Mouse (Mus musculus): ENCODE data around the gene Ptpre. TPM values are rescaled to one million over a fixed set of nuclear protein-coding genes. Genes with fewer than 3 reads are reported as not detected.

The Ptpre gene
- polyA plus RNA-seq, 1 experiment from 2014 or later = 3.1 TPM

DNA sequence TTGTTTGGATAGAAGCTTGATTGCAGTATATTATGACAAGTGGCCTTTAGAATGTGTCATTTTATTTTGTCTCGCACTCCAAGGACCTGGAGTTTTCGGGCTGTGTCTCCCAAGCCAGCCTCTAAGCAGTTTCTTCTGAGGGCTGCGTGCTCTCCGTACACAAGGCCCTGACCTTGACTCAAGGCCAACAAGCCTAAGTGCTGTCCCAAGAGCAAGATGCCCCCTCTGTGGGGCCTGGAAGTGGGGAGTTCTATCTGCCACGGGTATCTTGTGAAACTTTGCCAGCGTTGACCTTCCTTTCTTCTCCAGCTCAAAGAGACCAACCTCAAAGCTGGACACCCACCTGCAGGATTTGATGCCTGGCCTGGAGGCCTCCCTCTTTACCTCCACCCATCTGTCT, 7.0 kb downstream of the Ptpre start:
- Histone ChIP-seq H3K4me3 (replicated peaks; ENCODE audit: low read length) (no peak overlapping the region), H3K4me1 (ENCODE audit: control insufficient read depth, insufficient read depth, low read length) (no peaks in the 10 kb centered on the region), H3K36me3 (ENCODE audit: control insufficient read depth, insufficient read depth, low read length) (no peaks in the 10 kb centered on the region), H3K4me2 (ENCODE audit: low read depth, low read length) (no peak overlapping the region), H3K9me3 (replicated peaks; ENCODE audit: control insufficient read depth, low read length) (no peaks in the 10 kb centered on the region), H3K9ac (ENCODE audit: low read length) (no peak overlapping the region), H3K27ac (ENCODE audit: low read length) (no peak overlapping the region), H3K27me3 (ENCODE audit: control insufficient read depth, insufficient read depth, low read length) (no peaks in the 10 kb centered on the region)
- WGBS = 89% methylated on average over 6 of the region's 6 CpGs
- ATAC-seq (ENCODE audit: insufficient read depth, low FRiP score) = no peak

DNA sequence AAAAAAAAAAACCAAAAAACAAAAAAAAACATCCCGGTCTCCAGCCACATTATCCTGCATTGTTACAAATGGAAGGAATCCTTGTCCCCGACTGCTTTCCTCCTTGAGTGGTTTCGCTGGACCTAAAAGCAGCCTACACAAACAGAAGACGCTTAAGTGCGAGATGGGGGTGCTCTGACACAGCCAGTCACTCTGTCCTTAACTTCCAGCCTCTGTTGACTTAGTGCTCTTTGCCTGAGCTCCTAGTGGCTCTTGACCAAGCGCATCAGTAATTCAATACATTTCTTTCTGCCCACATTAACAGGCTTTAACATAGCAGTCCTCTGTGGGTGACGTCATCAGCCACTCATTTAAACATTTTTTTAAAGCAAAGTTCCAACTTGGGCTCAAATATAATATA, 8.7 kb downstream of the Ptpre start:
- no peak overlapping the region for H3K4me2 ChIP-seq (ENCODE audit: low read depth, low read length)
- no peak overlapping the region for H3K27ac ChIP-seq (ENCODE audit: low read length)
- no peak for ATAC-seq (ENCODE audit: insufficient read depth, low FRiP score)
- WGBS = 54% methylated on average over 7 of the region's 7 CpGs
- no peaks in the 10 kb centered on the region for H3K4me1 ChIP-seq (ENCODE audit: control insufficient read depth, insufficient read depth, low read length)
- H3K27me3 ChIP-seq (ENCODE audit: control insufficient read depth, insufficient read depth, low read length) = no peaks in the 10 kb centered on the region
- H3K36me3 ChIP-seq (ENCODE audit: control insufficient read depth, insufficient read depth, low read length) = no peaks in the 10 kb centered on the region
- no peaks in the 10 kb centered on the region for H3K9me3 ChIP-seq (replicated peaks; ENCODE audit: control insufficient read depth, low read length)
- H3K4me3 ChIP-seq (replicated peaks; ENCODE audit: low read length) = no peak overlapping the region
- no peak overlapping the region for H3K9ac ChIP-seq (ENCODE audit: low read length)

DNA sequence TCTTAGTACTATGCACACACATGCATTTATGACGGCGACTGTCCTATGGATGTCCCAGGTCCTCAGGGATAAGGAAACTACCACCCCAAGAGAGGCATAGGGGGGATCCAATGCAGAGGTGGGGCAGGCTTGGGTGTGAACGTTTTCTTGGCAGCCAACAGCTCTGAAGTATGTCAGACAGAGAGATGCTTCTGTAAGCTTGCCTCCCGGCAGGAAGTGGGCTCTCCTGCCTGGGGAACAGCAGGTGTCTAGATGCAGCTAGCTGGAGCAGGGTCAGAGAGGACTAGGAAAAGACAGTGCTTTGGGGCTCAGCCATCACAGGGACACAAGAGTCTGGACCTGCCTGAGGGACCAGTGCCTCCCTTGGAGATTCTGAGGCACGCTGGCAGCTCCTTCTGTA, 9.2 kb downstream of the Ptpre start:
- no peak for ATAC-seq (ENCODE audit: insufficient read depth, low FRiP score)
- H3K4me1 ChIP-seq (ENCODE audit: control insufficient read depth, insufficient read depth, low read length) = no peaks in the 10 kb centered on the region
- H3K27me3 ChIP-seq (ENCODE audit: control insufficient read depth, insufficient read depth, low read length) = no peaks in the 10 kb centered on the region
- WGBS = 56% methylated on average over 5 of the region's 5 CpGs
- H3K4me2 ChIP-seq (ENCODE audit: low read depth, low read length) = no peak overlapping the region
- no peak overlapping the region for H3K4me3 ChIP-seq (replicated peaks; ENCODE audit: low read length)
- H3K9me3 ChIP-seq (replicated peaks; ENCODE audit: control insufficient read depth, low read length) = no peaks in the 10 kb centered on the region
- H3K36me3 ChIP-seq (ENCODE audit: control insufficient read depth, insufficient read depth, low read length) = no peaks in the 10 kb centered on the region
- no peak overlapping the region for H3K27ac ChIP-seq (ENCODE audit: low read length)
- no peak overlapping the region for H3K9ac ChIP-seq (ENCODE audit: low read length)

DNA sequence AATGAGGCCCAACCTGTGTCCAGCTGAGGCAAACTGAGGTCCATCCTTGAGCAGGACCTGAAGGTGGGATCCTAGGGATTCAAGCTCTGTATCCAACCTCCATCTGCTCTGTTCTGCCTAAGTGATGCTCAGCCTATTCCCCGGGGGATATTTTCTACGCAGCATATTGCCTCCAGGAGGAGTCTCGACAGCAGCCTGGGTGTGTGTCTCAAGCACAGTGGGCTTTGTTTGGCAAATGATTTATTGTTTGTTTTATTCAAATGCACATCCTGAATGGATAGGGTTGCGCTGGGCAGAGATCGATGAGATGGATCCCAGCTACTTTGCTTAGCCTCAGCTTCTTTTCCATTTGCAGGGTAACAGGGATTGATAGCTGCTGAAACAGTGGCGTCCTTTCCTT, 11.2 kb downstream of the Ptpre start:
- H3K9ac ChIP-seq (ENCODE audit: low read length) = no peak overlapping the region
- 60% methylated on average over 6 of the region's 6 CpGs for WGBS

DNA sequence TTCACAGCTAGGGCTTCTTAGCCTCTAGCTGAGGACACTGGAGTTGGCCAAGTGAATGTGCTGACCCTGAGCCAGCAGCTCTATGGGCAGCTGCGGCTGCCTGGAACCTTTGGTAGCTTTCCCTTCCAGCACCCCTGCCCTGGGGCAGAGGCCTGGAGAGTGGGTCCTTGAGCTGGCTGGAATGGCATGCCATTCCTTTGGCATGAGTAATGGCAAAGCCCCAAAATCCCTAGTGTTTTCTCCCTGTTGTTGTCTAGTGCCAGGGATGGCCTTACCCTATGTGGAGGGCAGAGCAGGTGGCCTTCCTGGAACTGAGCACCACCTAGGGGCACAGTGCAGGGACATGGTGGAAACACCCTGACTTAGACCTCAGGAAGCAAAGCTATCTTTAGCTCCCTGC, 14.3 kb downstream of the Ptpre start:
- Histone ChIP-seq H3K4me1 (ENCODE audit: control insufficient read depth, insufficient read depth, low read length) (no peaks in the 10 kb centered on the region), H3K9ac (ENCODE audit: low read length) (no peak overlapping the region), H3K9me3 (replicated peaks; ENCODE audit: control insufficient read depth, low read length) (no peaks in the 10 kb centered on the region), H3K4me2 (ENCODE audit: low read depth, low read length) (no peak overlapping the region), H3K27me3 (ENCODE audit: control insufficient read depth, insufficient read depth, low read length) (no peaks in the 10 kb centered on the region), H3K27ac (ENCODE audit: low read length) (no peak overlapping the region), H3K36me3 (ENCODE audit: control insufficient read depth, insufficient read depth, low read length) (no peaks in the 10 kb centered on the region), H3K4me3 (replicated peaks; ENCODE audit: low read length) (no peak overlapping the region)
- 74% methylated on average over 1 of the region's 1 CpGs for WGBS
- ATAC-seq (ENCODE audit: insufficient read depth, low FRiP score) = no peak

More for the DNA sequence above, 11.2 kb downstream of the Ptpre start:
- no peak overlapping the region for H3K4me3 ChIP-seq (replicated peaks; ENCODE audit: low read length)
- H3K36me3 ChIP-seq (ENCODE audit: control insufficient read depth, insufficient read depth, low read length) = no peaks in the 10 kb centered on the region
- no peak overlapping the region for H3K4me2 ChIP-seq (ENCODE audit: low read depth, low read length)
- H3K4me1 ChIP-seq (ENCODE audit: control insufficient read depth, insufficient read depth, low read length) = no peaks in the 10 kb centered on the region
- H3K9me3 ChIP-seq (replicated peaks; ENCODE audit: control insufficient read depth, low read length) = no peaks in the 10 kb centered on the region
- no peaks in the 10 kb centered on the region for H3K27me3 ChIP-seq (ENCODE audit: control insufficient read depth, insufficient read depth, low read length)
- H3K27ac ChIP-seq (ENCODE audit: low read length) = no peak overlapping the region
- ATAC-seq (ENCODE audit: insufficient read depth, low FRiP score) = no peak

DNA sequence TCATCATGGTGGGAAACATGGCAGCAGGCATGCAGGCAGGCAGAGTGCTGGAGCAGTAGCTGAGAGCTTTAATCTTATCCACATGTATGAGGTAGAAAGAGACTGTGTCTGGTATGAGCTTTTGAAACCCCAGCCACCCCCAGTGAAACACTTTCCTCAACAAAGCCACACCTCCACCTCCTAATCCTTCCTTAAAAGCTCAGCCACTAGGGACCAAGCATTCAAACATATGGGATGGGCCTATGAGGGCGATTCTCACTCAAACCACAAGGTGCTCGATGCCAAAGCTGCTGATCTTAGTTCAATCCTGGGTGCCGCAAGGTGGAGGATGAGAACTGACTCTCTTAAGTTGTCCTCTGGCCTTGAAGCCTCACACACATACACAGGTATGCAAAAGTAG, 16.3 kb downstream of the Ptpre start:
- no peaks in the 10 kb centered on the region for H3K9me3 ChIP-seq (replicated peaks; ENCODE audit: control insufficient read depth, low read length)
- no peaks in the 10 kb centered on the region for H3K27me3 ChIP-seq (ENCODE audit: control insufficient read depth, insufficient read depth, low read length)
- no peak overlapping the region for H3K4me3 ChIP-seq (replicated peaks; ENCODE audit: low read length)
- WGBS = 72% methylated on average over 3 of the region's 3 CpGs
- H3K9ac ChIP-seq (ENCODE audit: low read length) = no peak overlapping the region
- no peak for ATAC-seq (ENCODE audit: insufficient read depth, low FRiP score)
- H3K4me2 ChIP-seq (ENCODE audit: low read depth, low read length) = no peak overlapping the region
- H3K36me3 ChIP-seq (ENCODE audit: control insufficient read depth, insufficient read depth, low read length) = no peaks in the 10 kb centered on the region
- no peaks in the 10 kb centered on the region for H3K4me1 ChIP-seq (ENCODE audit: control insufficient read depth, insufficient read depth, low read length)
- H3K27ac ChIP-seq (ENCODE audit: low read length) = no peak overlapping the region

DNA sequence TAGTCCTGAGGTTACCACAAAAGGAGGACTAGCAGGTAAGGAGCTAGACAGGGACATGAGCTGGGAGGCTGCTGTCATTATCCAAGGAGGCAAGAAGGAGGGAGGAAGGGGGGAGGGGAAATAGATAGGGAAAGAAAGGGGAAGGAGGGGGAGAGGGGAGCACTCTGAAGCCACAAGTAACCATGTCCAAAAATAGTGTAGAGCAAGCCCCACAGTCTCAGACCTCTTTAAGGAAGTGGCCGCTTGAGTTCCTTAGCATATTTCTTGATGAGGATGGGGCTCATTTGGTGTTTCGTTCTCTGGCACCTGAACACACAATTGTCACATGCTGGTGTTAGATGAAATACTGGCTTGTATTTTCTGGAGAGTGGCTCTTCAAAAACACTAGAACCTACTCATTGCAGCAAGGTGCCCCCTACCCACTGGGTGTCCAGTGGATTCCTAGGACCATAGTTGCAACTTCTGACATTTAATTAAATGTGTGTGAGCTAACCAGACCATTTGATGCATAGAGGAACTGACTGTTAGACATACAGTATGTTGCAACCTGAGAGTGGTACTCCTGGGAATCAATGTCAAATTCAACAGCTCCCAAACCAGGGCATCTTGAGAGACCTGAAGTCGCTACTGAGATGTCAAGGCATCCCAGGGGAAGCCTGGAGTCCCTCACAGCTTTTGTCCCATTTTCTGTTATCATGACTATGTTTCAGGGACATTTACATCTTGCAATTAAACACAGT, 19.6 kb downstream of the Ptpre start:
- no peak overlapping the region for H3K4me3 ChIP-seq (replicated peaks; ENCODE audit: low read length)
- H3K4me2 ChIP-seq (ENCODE audit: low read depth, low read length) = no peak overlapping the region
- H3K36me3 ChIP-seq (ENCODE audit: control insufficient read depth, insufficient read depth, low read length) = no peaks in the 10 kb centered on the region
- no peaks in the 10 kb centered on the region for H3K4me1 ChIP-seq (ENCODE audit: control insufficient read depth, insufficient read depth, low read length)
- H3K9me3 ChIP-seq (replicated peaks; ENCODE audit: control insufficient read depth, low read length) = no peaks in the 10 kb centered on the region
- H3K9ac ChIP-seq (ENCODE audit: low read length) = no peak overlapping the region
- H3K27ac ChIP-seq (ENCODE audit: low read length) = no peak overlapping the region
- no peaks in the 10 kb centered on the region for H3K27me3 ChIP-seq (ENCODE audit: control insufficient read depth, insufficient read depth, low read length)
- no peak for ATAC-seq (ENCODE audit: insufficient read depth, low FRiP score)
- 84% methylated on average over 3 of the region's 3 CpGs for WGBS

DNA sequence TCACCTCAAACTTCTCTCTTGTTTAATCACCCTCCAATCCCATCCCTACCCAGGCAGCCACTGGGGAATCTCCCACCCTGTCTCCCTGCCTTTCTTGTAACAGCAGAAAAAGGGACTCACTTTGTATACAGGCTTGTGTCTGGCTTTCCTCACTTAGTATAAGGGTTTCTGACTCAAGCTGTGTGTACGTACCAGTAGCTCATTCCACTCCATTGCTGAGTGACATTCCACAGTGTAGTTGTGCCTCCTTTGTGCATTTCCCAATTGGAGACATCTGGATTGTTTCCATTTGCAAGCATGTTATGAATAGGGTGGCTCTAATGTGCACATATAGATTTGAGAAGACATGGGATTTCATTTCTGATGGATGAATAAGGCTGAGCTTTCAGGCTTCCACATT, 23.0 kb downstream of the Ptpre start:
- ATAC-seq (ENCODE audit: insufficient read depth, low FRiP score) = no peak
- Histone ChIP-seq H3K4me2 (ENCODE audit: low read depth, low read length) (no peak overlapping the region), H3K9ac (ENCODE audit: low read length) (no peak overlapping the region), H3K36me3 (ENCODE audit: control insufficient read depth, insufficient read depth, low read length) (no peaks in the 10 kb centered on the region), H3K4me1 (ENCODE audit: control insufficient read depth, insufficient read depth, low read length) (no peaks in the 10 kb centered on the region), H3K4me3 (replicated peaks; ENCODE audit: low read length) (no peak overlapping the region), H3K27ac (ENCODE audit: low read length) (no peak overlapping the region), H3K27me3 (ENCODE audit: control insufficient read depth, insufficient read depth, low read length) (no peaks in the 10 kb centered on the region), H3K9me3 (replicated peaks; ENCODE audit: control insufficient read depth, low read length) (no peaks in the 10 kb centered on the region)
- 25% methylated on average over 1 of the region's 1 CpGs for WGBS

DNA sequence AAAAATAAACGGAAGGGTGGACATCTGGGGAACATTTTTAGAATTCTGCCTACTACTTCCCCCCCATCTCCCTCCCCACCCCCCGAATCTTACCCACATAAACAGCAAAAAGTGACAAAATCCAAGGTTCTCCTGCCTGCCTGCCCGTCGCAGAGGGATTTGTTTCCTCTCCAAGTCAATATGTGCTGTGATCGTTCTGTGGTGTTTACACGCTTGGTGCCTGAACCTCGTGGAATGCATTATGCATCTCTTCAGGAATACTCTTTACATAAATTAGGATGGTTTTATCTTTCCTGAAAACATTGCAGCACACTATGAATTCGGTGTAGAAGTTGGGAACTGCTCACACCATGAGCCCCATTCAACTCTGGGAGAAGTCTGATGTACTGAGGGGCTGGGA, 26.7 kb downstream of the Ptpre start:
- H3K4me3 ChIP-seq (replicated peaks; ENCODE audit: low read length) = no peak overlapping the region
- WGBS = 65% methylated on average over 8 of the region's 8 CpGs
- H3K4me2 ChIP-seq (ENCODE audit: low read depth, low read length) = no peak overlapping the region
- ATAC-seq (ENCODE audit: insufficient read depth, low FRiP score) = no peak
- H3K27me3 ChIP-seq (ENCODE audit: control insufficient read depth, insufficient read depth, low read length) = no peaks in the 10 kb centered on the region
- H3K9me3 ChIP-seq (replicated peaks; ENCODE audit: control insufficient read depth, low read length) = no peaks in the 10 kb centered on the region
- no peaks in the 10 kb centered on the region for H3K4me1 ChIP-seq (ENCODE audit: control insufficient read depth, insufficient read depth, low read length)
- H3K27ac ChIP-seq (ENCODE audit: low read length) = no peak overlapping the region
- H3K36me3 ChIP-seq (ENCODE audit: control insufficient read depth, insufficient read depth, low read length) = no peaks in the 10 kb centered on the region
- no peak overlapping the region for H3K9ac ChIP-seq (ENCODE audit: low read length)

Data from stomach, embryonic 16.5 days (tissue).